Mouse (Mus musculus) megakaryocyte, adult 5-6 weeks (primary cell): ENCODE data around the gene Gm5868. TPM values are rescaled to one million over a fixed set of nuclear protein-coding genes. Genes with fewer than 3 reads are reported as not detected.
A peak's percentile ranks its signal among the peaks of the same experiment; 100 is the strongest.

Experiments
- ATAC-seq: 2 replicates; pipeline ENCODE4 v1.8.0; 2016; ENCODE audit warnings: mild to moderate bottlenecking, inconsistent platforms; ENCODE audit not compliant: poor library complexity, severe bottlenecking
- total RNA-seq, 2 experiments: library from RNA; stranded (forward) in 1 of 2; stranded (reverse) in 1 of 2; fragments of 153-499, 151-499 nt in 1 of 2; fragments of 221-1000, 200-1000 nt in 1 of 2; gene quantifications; 2 replicates each; pipeline versions ENCODE4 v1.2.3 to v1.2.4; 2015 to 2017

The Gm5868 gene
- total RNA-seq, 2 experiments from 2014 or later = not detected

DNA sequence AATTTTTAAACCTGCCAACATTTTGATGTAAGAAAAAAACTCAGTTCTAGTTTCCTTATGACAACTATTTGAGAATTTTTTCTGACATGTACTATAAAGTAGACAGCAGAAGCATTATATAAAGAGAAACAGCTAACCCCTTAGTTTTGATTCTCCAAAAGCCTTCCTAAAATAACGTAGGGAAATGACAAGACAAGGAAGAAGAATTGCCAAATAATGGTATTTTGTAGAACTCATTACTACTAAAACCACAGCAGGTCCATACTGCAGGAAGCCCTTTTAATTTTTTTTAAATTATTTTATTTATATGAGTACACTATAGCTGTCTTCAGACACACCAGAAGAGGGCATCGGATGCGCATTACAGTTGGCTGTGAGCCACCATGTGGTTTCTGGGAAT is 36.1 kb downstream of the Gm5868 start:
- ATAC-seq = peak; percentile 54; the same call in 1 of the 2 replicates

Other genes with a start within 250 kb of the Gm5868 start
- not detected in 2 replicates for gene Corin, start 83.1 kb downstream of the Gm5868 start, total RNA-seq (2015)
- not detected in 2 replicates for gene Corin, start 83.1 kb downstream of the Gm5868 start, total RNA-seq (2017)
- gene Nfxl1, start 27.9 kb downstream of the Gm5868 start, total RNA-seq (2015) = 18.5 and 24.1 TPM in 2 replicates
- 12.8 and 17.7 TPM in 2 replicates for gene Nfxl1, start 27.9 kb downstream of the Gm5868 start, total RNA-seq (2017)
- not detected in 2 replicates for gene Zar1, start 6.3 kb downstream of the Gm5868 start, total RNA-seq (2015)
- not detected in 2 replicates for gene Zar1, start 6.3 kb downstream of the Gm5868 start, total RNA-seq (2017)
- 0.07 TPM in 1 of 2 replicates, not detected in the other for gene Cnga1, start 56.7 kb upstream of the Gm5868 start, total RNA-seq (2015)
- 0.18 and 0.61 TPM in 2 replicates for gene Cnga1, start 56.7 kb upstream of the Gm5868 start, total RNA-seq (2017)
- gene Nipal1, start 60.2 kb upstream of the Gm5868 start, total RNA-seq (2015) = 0.02 and 0.30 TPM in 2 replicates
- 1.1 and 1.6 TPM in 2 replicates for gene Nipal1, start 60.2 kb upstream of the Gm5868 start, total RNA-seq (2017)
- 2.8 and 5.3 TPM in 2 replicates for gene Txk, start 165.2 kb upstream of the Gm5868 start, total RNA-seq (2015)
- 2.0 and 4.2 TPM in 2 replicates for gene Txk, start 165.2 kb upstream of the Gm5868 start, total RNA-seq (2017)